Mouse (Mus musculus) kidney, postnatal 0 days (tissue): Measurements from ENCODE around the gene Cux1. TPM values are rescaled to one million over a fixed set of nuclear protein-coding genes. Genes with fewer than 3 reads are reported as not detected.

Source experiments
- ATAC-seq: fragments of 200-750 bp; cut with Nextera tagmentation; replicated peaks from 2 replicates; pipeline ENCODE4 v1.8.0; 2017; ENCODE audit warnings: low read depth, moderate number of reproducible peaks, moderate TSS enrichment, moderate library complexity; ENCODE audit not compliant: low FRiP score
- DNase-seq: peaks from one replicate; pipeline ENCODE4 v3.0.0-alpha.2; 2016; ENCODE audit warnings: low spot score
- H3K27ac ChIP-seq: fragments of 300-500 bp; sonication (generic); 2 replicates; pipeline ENCODE4 v1.5.1; 2014; ENCODE audit warnings: mild to moderate bottlenecking
- H3K27me3 ChIP-seq: fragments of 300-500 bp; sonication (generic); 2 replicates; pipeline ENCODE4 v1.6.1; 2014; ENCODE audit warnings: low read length, mixed read lengths; ENCODE audit not compliant: insufficient read depth
- H3K36me3 ChIP-seq: fragments of 300-500 bp; sonication (generic); 2 replicates; pipeline ENCODE4 v1.6.1; 2014; ENCODE audit warnings: low read length, mixed read lengths; ENCODE audit not compliant: insufficient read depth
- H3K4me1 ChIP-seq: fragments of 300-500 bp; sonication (generic); replicated peaks from 2 replicates; pipeline ENCODE4 v1.6.1; 2014; ENCODE audit warnings: antibody characterized with exemption, low read length, mixed read lengths; ENCODE audit not compliant: insufficient read depth
- H3K4me2 ChIP-seq: fragments of 300-500 bp; sonication (generic); 2 replicates; pipeline ENCODE4 v1.6.1; 2014; ENCODE audit warnings: mild to moderate bottlenecking, low read length, moderate library complexity, mixed read lengths
- H3K4me3 ChIP-seq: fragments of 300-500 bp; sonication (generic); replicated peaks from 2 replicates; pipeline ENCODE4 v1.5.1; 2014; ENCODE audit warnings: low read depth, low read length
- H3K9ac ChIP-seq: fragments of 300-500 bp; sonication (generic); 2 replicates; pipeline ENCODE4 v1.6.1; 2014; ENCODE audit warnings: low read depth, low read length
- H3K9me3 ChIP-seq: fragments of 300-500 bp; sonication (generic); replicated peaks from 2 replicates; pipeline ENCODE4 v1.6.1; 2016; ENCODE audit warnings: low read length, inconsistent platforms, mixed read lengths
- CTCF ChIP-seq: IDR thresholded peaks from 2 replicates; pipeline ENCODE4 v1.5.1; 2016; ENCODE audit warnings: antibody characterized with exemption, low read depth, mild to moderate bottlenecking, moderate library complexity
- WGBS: fragments of 180-500 bp; shearing (Covaris S2); extraction: QIAGEN DNeasy Blood & Tissue Kit; methylation state at CpG from one replicate; pipeline ENCODE4 v1.1.7; 2014; 5-methylcytosine and 5-hydroxymethylcytosine counted together
- polyA plus RNA-seq: library from polyadenylated mRNA; unstranded; fragments of >200 nt; fragmentation: Nextera tagmentation; extraction: Ambion mirVana; gene quantifications from 2 replicates; pipeline ENCODE4 v1.2.1, GENCODE M21; 2015

Cux1 gene
- polyA plus RNA-seq, 1 experiment from 2014 or later, result 73.4 TPM

- no peaks in the 10 kb centered on the region for H3K36me3 ChIP-seq
- DNase-seq (no peak), ATAC-seq (0 out of 2 replicates have a peak, but pooled peaks have one; percentile 10)
- peak overlapping the region; percentile 98 for H3K4me2 ChIP-seq
- H3K27me3 ChIP-seq, result no peaks in the 10 kb centered on the region
- peaks cover 4% of the 10 kb centered on the region; the same call in 1 of the 2 replicates for H3K4me1 ChIP-seq
- H3K27ac ChIP-seq, result peak overlapping the region; percentile 83; the same call in 1 of the 2 replicates
- H3K4me3 ChIP-seq, result peak overlapping the region; percentile 82
- no peaks in the 10 kb centered on the region for H3K9me3 ChIP-seq
- 13% methylated on average over 15 of the region's 15 CpGs for WGBS
- TF ChIP-seq CTCF, result peak; percentile 1
- no peak overlapping the region for H3K9ac ChIP-seq
Observed at GRCm38 (mm10) chr5:136245541-136246451, 321.5 kb downstream of the Cux1 start.

GRCm38 (mm10) chr5:136244762-136245540 lies 322.3 kb downstream of the Cux1 start:
- peak; percentile 40 for TF ChIP-seq CTCF
- DNase-seq, result peak; percentile 90
- peaks cover 4% of the 10 kb centered on the region; the same call in 1 of the 2 replicates for H3K4me1 ChIP-seq
- peak overlapping the region; percentile 83 for H3K27ac ChIP-seq
- 1% methylated on average over 47 of the region's 57 CpGs for WGBS
- ATAC-seq, result peak; percentile 59
- H3K4me3 ChIP-seq, result peak overlapping the region; percentile 82
- no peaks in the 10 kb centered on the region for H3K9me3 ChIP-seq
- H3K36me3 ChIP-seq, result no peaks in the 10 kb centered on the region
- peak overlapping the region; percentile 67 for H3K9ac ChIP-seq
- no peaks in the 10 kb centered on the region for H3K27me3 ChIP-seq
- H3K4me2 ChIP-seq, result peak overlapping the region; percentile 98

- ATAC-seq (peak; percentile 15; the same call in 1 of the 2 replicates), DNase-seq (peak; percentile 25)
- peak overlapping the region; percentile 82 for H3K4me3 ChIP-seq
- WGBS, result under 1% methylated on average over 49 of the region's 67 CpGs
- H3K4me1 ChIP-seq, result peaks cover 4% of the 10 kb centered on the region; the same call in 1 of the 2 replicates
- H3K9ac ChIP-seq, result peak overlapping the region; percentile 67
- H3K36me3 ChIP-seq, result no peaks in the 10 kb centered on the region
- no peaks in the 10 kb centered on the region for H3K9me3 ChIP-seq
- TF ChIP-seq CTCF, result no peak
- no peak overlapping the region; the same call in 1 of the 2 replicates for H3K27ac ChIP-seq
- H3K27me3 ChIP-seq, result no peaks in the 10 kb centered on the region
- H3K4me2 ChIP-seq, result peak overlapping the region; percentile 98
Observed at GRCm38 (mm10) chr5:136243851-136244761, 323.2 kb downstream of the Cux1 start.

- Histone ChIP-seq H3K4me1 (peaks cover 11% of the 10 kb centered on the region; the same call in 1 of the 2 replicates), H3K9ac (no peak overlapping the region), H3K36me3 (no peaks in the 10 kb centered on the region), H3K9me3 (no peaks in the 10 kb centered on the region), H3K27me3 (no peaks in the 10 kb centered on the region), H3K4me3 (no peak overlapping the region), H3K4me2 (no peak overlapping the region), H3K27ac (no peak overlapping the region)
- 45% methylated on average over 6 of the region's 6 CpGs for WGBS
- no peak for DNase-seq
- ATAC-seq, result no peak
- no peak for TF ChIP-seq CTCF
Observed at GRCm38 (mm10) chr5:136241161-136241560, 326.1 kb downstream of the Cux1 start.

GRCm38 (mm10) chr5:136240381-136240780 lies 326.9 kb downstream of the Cux1 start:
- Histone ChIP-seq H3K9ac (no peak overlapping the region), H3K27me3 (no peaks in the 10 kb centered on the region), H3K4me3 (no peak overlapping the region), H3K9me3 (no peaks in the 10 kb centered on the region), H3K27ac (no peak overlapping the region), H3K36me3 (no peaks in the 10 kb centered on the region), H3K4me1 (peaks cover 11% of the 10 kb centered on the region; the same call in 1 of the 2 replicates), H3K4me2 (no peak overlapping the region)
- ATAC-seq (no peak), DNase-seq (peak; percentile 27)
- TF ChIP-seq CTCF, result no peak
- 62% methylated on average over 1 of the region's 1 CpGs for WGBS
